Mouse (Mus musculus) layer of hippocampus, adult 18-20 months (tissue): ENCODE measurements around the gene Klhl29. TPM values are rescaled to one million over a fixed set of nuclear protein-coding genes. Genes with fewer than 3 reads are reported as not detected.

Experiments
- DNase-seq, 2 experiments: peaks; one replicate each; pipeline ENCODE4 v3.0.0; 2022; ENCODE audit warnings: low spot score in 2 of 2
- total RNA-seq, 2 experiments: library from RNA; stranded (reverse); gene quantifications; 2 replicates each; pipeline ENCODE4 v1.2.3; 2021

Gene Klhl29
- total RNA-seq, 2 experiments from 2014 or later = 40.8 to 44.5 TPM

GRCm38 (mm10) chr12:5257174-5257573 lies 118.3 kb downstream of the Klhl29 start:
- no peak for DNase-seq

DNA sequence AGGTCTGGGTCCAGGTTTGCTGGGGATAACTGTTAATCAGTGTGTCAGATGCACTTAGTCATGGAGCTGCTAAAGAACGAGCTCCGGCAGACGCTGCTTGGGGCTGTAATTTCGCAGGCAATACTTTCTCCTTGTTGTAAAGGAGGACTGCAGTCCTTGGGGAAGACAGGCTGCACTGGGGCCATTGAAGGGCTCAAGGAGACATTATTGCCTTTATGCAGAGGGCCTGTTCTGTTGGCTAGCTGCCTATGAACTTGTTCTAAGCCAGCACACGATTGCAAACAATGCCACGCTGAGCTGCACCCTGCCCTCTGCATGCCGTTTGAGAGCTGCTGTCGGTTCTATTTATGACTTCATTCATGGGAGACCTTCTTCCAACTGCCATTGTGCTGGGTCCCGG lies 120.4 kb downstream of the Klhl29 start:
- no peak for DNase-seq

- DNase-seq = no peak
Observed at GRCm38 (mm10) chr12:5254246-5254982, 121.1 kb downstream of the Klhl29 start.

DNA sequence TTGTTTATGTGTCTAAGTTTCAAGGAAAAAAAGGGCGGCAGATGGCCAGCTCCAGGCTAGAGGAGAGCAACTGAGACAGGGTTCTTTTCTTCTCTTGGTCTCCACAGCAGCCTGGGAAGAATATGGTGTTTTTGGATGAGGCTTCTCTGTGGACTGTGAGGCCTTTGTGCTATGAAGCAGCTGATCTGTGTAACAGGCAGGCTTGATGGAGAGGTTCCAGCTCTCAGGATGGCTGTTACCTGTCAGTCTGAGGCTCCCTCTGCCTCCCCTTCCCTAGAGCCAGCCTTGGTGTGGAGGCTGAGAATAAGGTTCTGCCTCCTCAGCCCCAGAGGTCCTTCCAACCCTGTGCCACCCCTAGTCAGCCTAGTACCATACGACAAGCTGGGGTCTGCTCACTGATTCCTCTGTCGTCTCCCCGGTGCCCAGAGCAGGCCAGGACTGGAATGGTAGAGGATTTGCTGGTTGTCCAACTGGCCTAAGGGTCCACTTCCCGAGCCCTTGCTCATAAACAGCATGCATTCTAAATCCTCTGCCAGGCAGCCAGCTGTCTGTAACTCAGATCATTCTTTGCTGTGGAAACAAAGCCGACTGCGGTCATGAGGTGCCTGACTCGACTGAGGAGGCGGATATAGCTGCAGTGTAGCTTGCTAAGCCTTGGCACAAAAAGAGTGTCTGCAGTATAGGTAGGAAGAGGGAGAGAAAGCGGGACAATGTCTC lies 122.0 kb downstream of the Klhl29 start:
- no peak for DNase-seq

DNA sequence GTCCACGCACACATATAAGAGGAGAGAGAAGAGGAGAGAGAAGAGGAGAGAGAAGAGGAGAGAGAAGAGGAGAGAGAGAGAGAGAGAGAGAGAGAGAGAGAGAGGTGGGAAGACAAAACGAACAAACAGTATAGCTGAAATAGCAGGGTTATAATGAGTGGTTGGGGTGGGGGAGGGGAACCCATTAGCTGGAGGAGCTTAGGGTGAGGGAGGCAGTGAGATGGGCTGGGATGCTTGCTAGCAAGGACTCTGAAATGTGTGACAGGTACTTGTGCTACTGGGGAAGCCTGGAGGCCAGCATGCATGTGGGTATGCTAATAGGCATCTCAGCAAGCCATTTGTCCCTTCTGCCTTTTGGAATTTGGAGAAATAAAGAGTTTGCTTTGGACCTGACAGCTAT lies 122.9 kb downstream of the Klhl29 start:
- no peak for DNase-seq

GRCm38 (mm10) chr12:5250042-5250441 lies 125.4 kb downstream of the Klhl29 start:
- no peak for DNase-seq

- DNase-seq = no peak
Observed at GRCm38 (mm10) chr12:5249068-5249467, 126.4 kb downstream of the Klhl29 start.

DNA sequence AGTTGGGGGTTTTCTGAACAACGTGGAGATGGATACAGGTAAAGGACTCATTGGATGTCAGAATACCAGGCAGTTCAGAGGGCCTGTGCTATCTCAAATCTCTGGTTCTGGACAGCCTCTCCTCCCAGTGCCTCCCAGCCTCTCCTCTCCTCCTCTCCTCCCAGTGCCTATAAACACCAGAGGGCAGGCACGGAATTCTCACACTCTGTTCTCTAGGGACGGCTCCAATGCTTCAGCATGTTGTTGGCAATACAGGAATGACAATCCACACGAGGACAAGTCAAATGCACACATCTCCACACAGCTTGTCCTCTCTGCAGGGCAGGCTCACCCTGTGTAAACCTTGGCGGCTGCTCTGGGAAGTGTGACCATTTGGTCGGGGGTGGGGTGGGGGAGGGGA lies 128.0 kb downstream of the Klhl29 start:
- DNase-seq = no peak

- peak; percentile 56 to 77 for DNase-seq
Observed at GRCm38 (mm10) chr12:5246721-5247341, 128.7 kb downstream of the Klhl29 start.

- no peak for DNase-seq
Observed at GRCm38 (mm10) chr12:5246193-5246621, 129.3 kb downstream of the Klhl29 start.

- DNase-seq = no peak
Observed at GRCm38 (mm10) chr12:5245207-5245597, 130.3 kb downstream of the Klhl29 start.

- no peak for DNase-seq
Observed at GRCm38 (mm10) chr12:5244431-5245206, 130.9 kb downstream of the Klhl29 start.

GRCm38 (mm10) chr12:5243867-5244266 lies 131.6 kb downstream of the Klhl29 start:
- DNase-seq = no peak

- no peak for DNase-seq
Observed at GRCm38 (mm10) chr12:5243449-5243848, 132.0 kb downstream of the Klhl29 start.

- no peak for DNase-seq
Observed at GRCm38 (mm10) chr12:5242551-5243330, 132.7 kb downstream of the Klhl29 start.

- peak; percentile 70 to 85 for DNase-seq
Observed at GRCm38 (mm10) chr12:5239451-5240245, 135.8 kb downstream of the Klhl29 start.

DNA sequence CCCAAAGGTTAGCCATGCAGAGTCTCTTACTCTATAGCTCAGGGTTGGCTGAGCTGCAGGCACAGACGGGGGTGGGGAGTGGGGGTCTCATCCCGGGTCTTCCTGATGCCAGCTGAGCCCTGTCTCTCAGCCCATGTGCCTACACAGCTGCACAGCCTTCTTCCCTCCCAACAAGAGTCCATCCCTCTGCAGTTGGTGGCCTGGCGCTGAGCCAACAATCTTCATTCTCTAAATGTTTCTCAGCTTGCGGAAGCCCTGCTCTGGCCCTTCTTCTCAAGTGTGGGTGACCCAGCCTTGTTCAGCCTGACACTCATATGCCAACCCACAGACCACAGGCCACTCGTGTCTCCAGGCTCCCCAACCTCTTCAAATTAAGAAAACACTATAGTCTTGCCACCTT lies 138.4 kb downstream of the Klhl29 start:
- no peak for DNase-seq

GRCm38 (mm10) chr12:5235596-5235995 lies 139.9 kb downstream of the Klhl29 start:
- DNase-seq = no peak

DNA sequence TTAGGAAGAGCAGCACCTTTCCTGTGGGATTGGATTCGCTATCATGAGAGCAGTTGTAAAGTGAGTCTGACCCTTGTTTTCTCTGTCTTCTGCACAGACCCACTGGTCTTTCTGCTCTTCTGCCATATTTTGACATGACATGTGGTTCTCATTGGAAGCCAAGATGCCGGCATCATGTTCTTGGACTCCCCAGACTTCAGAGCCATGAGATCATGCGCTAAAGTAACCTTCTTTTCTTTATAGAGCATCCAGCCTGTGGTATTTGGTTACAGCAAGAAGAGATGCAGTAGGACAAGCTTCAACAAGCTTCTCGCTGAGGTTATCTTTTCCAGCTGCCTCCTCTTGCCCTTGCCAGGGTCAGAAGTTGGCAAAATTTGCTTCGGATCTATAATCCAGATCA lies 145.0 kb downstream of the Klhl29 start:
- no peak for DNase-seq
